Mouse (Mus musculus) induced T-regulatory cell, adult 2 months (primary cell): ENCODE data around the gene Mrpl3.
"Not testable (repeated sequence)": the region's sequence is repeated elsewhere in the genome, so short reads cannot be mapped to it uniquely, and the experiment has no call there.

ENCODE experiments used
- DNase-seq: peaks from one replicate; pipeline ENCODE4 v3.0.0-alpha.2; 2012; ENCODE audit warnings: low read depth

Gene Mrpl3

GRCm38 (mm10) chr9:105053147-105053557 lies at the start of gene Mrpl3:
Gene Mrpl3 (plus strand): TSS chr9:105053239.
- peak; percentile 91 for DNase-seq

GRCm38 (mm10) chr9:105010721-105011120 lies 42.3 kb upstream of the Mrpl3 start:
- no peak for DNase-seq

- DNase-seq, result no peak
Observed at GRCm38 (mm10) chr9:105018186-105018585, 34.9 kb upstream of the Mrpl3 start.

GRCm38 (mm10) chr9:105028311-105028710 lies 24.7 kb upstream of the Mrpl3 start:
- DNase-seq, result no peak

- DNase-seq, result no peak
Observed at GRCm38 (mm10) chr9:105032572-105032971, 20.5 kb upstream of the Mrpl3 start.

- DNase-seq, result no peak
Observed at GRCm38 (mm10) chr9:105033641-105034040, 19.4 kb upstream of the Mrpl3 start.

- DNase-seq, result no peak
Observed at GRCm38 (mm10) chr9:105037847-105038246, 15.2 kb upstream of the Mrpl3 start.

GRCm38 (mm10) chr9:105046014-105046413 lies 7.0 kb upstream of the Mrpl3 start:
- no peak for DNase-seq

GRCm38 (mm10) chr9:105048351-105048750 lies 4.7 kb upstream of the Mrpl3 start:
- no peak for DNase-seq

GRCm38 (mm10) chr9:105049636-105050035 lies 3.4 kb upstream of the Mrpl3 start:
- no peak for DNase-seq

- no peak for DNase-seq
Observed at GRCm38 (mm10) chr9:105050257-105050656, 2.8 kb upstream of the Mrpl3 start.

- DNase-seq, result no peak
Observed at GRCm38 (mm10) chr9:105053812-105054211, 773 bp downstream of the Mrpl3 start.

- no peak for DNase-seq
Observed at GRCm38 (mm10) chr9:105069106-105069505, 16.1 kb downstream of the Mrpl3 start.

GRCm38 (mm10) chr9:105072991-105073748 lies 20.1 kb downstream of the Mrpl3 start:
- DNase-seq, result no peak

GRCm38 (mm10) chr9:105074851-105075250 lies 21.8 kb downstream of the Mrpl3 start:
- DNase-seq, result no peak

- no peak for DNase-seq
Observed at GRCm38 (mm10) chr9:105076756-105077424, 23.9 kb downstream of the Mrpl3 start.

GRCm38 (mm10) chr9:105078460-105078859 lies 25.4 kb downstream of the Mrpl3 start:
- DNase-seq, result no peak

GRCm38 (mm10) chr9:105080246-105080645 lies 27.2 kb downstream of the Mrpl3 start:
- no peak for DNase-seq

GRCm38 (mm10) chr9:105100807-105101570 lies 48.0 kb downstream of the Mrpl3 start:
- peak; percentile 21 for DNase-seq

- no peak for DNase-seq
Observed at GRCm38 (mm10) chr9:105101911-105102310, 48.9 kb downstream of the Mrpl3 start.

- no peak for DNase-seq
Observed at GRCm38 (mm10) chr9:105103893-105104292, 50.9 kb downstream of the Mrpl3 start.

- not testable (repeated sequence) for DNase-seq
Observed at GRCm38 (mm10) chr9:105125206-105125605, 72.2 kb downstream of the Mrpl3 start.
